Mouse (Mus musculus) thymus, adult 2 months (tissue): ENCODE measurements around the gene AU040320.

Experiments
- CTCF ChIP-seq: fragments of 200-500 bp; IDR thresholded peaks from 2 replicates; pipeline ENCODE4 v1.5.1; 2012; ENCODE audit warnings: mild to moderate bottlenecking, control low read depth, low read length, moderate library complexity, borderline replicate concordance; ENCODE audit not compliant: control insufficient read depth, poor library complexity, insufficient read depth; ENCODE audit errors: extremely low read depth
- POLR2A ChIP-seq: fragments of 200-500 bp; IDR thresholded peaks from 2 replicates; pipeline ENCODE4 v1.6.1; 2012; ENCODE audit warnings: mild to moderate bottlenecking, low read length, control low read depth, moderate library complexity; ENCODE audit not compliant: control insufficient read depth, poor library complexity, insufficient read depth; ENCODE audit errors: extremely low read depth

GRCm38 (mm10) chr4:126773871-126774270 is 20.5 kb downstream of the AU040320 start:
- TF ChIP-seq POLR2A = no peak
- TF ChIP-seq CTCF = no peak
